Mouse (Mus musculus): ENCODE data around the gene Afdn.
"Not testable (repeated sequence)": the region's sequence is repeated elsewhere in the genome, so short reads cannot be mapped to it uniquely, and the experiment has no call there.

Gene Afdn

GRCm38 (mm10) chr17:13777676-13778075 lies 17.3 kb downstream of the Afdn start:
- DNase-seq (ENCODE audit: low read depth, low spot score), result no peak

GRCm38 (mm10) chr17:13778865-13779264 lies 18.5 kb downstream of the Afdn start:
- DNase-seq (ENCODE audit: low read depth, low spot score), result no peak

- peak; percentile 46 for DNase-seq (ENCODE audit: low read depth, low spot score)
Measured at GRCm38 (mm10) chr17:13781948-13782347, 21.6 kb downstream of the Afdn start.

GRCm38 (mm10) chr17:13783469-13783868 lies 23.1 kb downstream of the Afdn start:
- DNase-seq (ENCODE audit: low read depth, low spot score), result no peak

- not testable (repeated sequence) for DNase-seq (ENCODE audit: low read depth, low spot score)
Measured at GRCm38 (mm10) chr17:13790033-13790432, 29.7 kb downstream of the Afdn start.

GRCm38 (mm10) chr17:13797691-13798090 lies 37.4 kb downstream of the Afdn start:
- DNase-seq (ENCODE audit: low read depth, low spot score), result no peak

- no peak for DNase-seq (ENCODE audit: low read depth, low spot score)
Measured at GRCm38 (mm10) chr17:13802836-13803408, 42.6 kb downstream of the Afdn start.

GRCm38 (mm10) chr17:13806016-13806415 lies 45.7 kb downstream of the Afdn start:
- DNase-seq (ENCODE audit: low read depth, low spot score), result no peak

GRCm38 (mm10) chr17:13817789-13818188 lies 57.5 kb downstream of the Afdn start:
- DNase-seq (ENCODE audit: low read depth, low spot score), result no peak

GRCm38 (mm10) chr17:13819342-13819741 lies 59.0 kb downstream of the Afdn start:
- DNase-seq (ENCODE audit: low read depth, low spot score), result no peak

- DNase-seq (ENCODE audit: low read depth, low spot score), result no peak
Measured at GRCm38 (mm10) chr17:13820676-13821075, 60.3 kb downstream of the Afdn start.

- DNase-seq (ENCODE audit: low read depth, low spot score), result no peak
Measured at GRCm38 (mm10) chr17:13825421-13825820, 65.1 kb downstream of the Afdn start.

- DNase-seq (ENCODE audit: low read depth, low spot score), result no peak
Measured at GRCm38 (mm10) chr17:13830234-13830633, 69.9 kb downstream of the Afdn start.

GRCm38 (mm10) chr17:13830636-13831341 lies 70.5 kb downstream of the Afdn start:
- no peak for DNase-seq (ENCODE audit: low read depth, low spot score)

GRCm38 (mm10) chr17:13835876-13836275 lies 75.5 kb downstream of the Afdn start:
- peak; percentile 62 for DNase-seq (ENCODE audit: low read depth, low spot score)

GRCm38 (mm10) chr17:13850175-13850574 lies 89.8 kb downstream of the Afdn start:
- DNase-seq (ENCODE audit: low read depth, low spot score), result peak; percentile 79

GRCm38 (mm10) chr17:13853883-13854282 lies 93.5 kb downstream of the Afdn start:
- DNase-seq (ENCODE audit: low read depth, low spot score), result not testable (repeated sequence)

GRCm38 (mm10) chr17:13855396-13855795 lies 95.1 kb downstream of the Afdn start:
- DNase-seq (ENCODE audit: low read depth, low spot score), result no peak

- DNase-seq (ENCODE audit: low read depth, low spot score), result no peak
Measured at GRCm38 (mm10) chr17:13856429-13857090, 96.2 kb downstream of the Afdn start.

- DNase-seq (ENCODE audit: low read depth, low spot score), result no peak
Measured at GRCm38 (mm10) chr17:13865340-13865739, 105.0 kb downstream of the Afdn start.

- DNase-seq (ENCODE audit: low read depth, low spot score), result no peak
Measured at GRCm38 (mm10) chr17:13866951-13867351, 106.6 kb downstream of the Afdn start.

- no peak for DNase-seq (ENCODE audit: low read depth, low spot score)
Measured at GRCm38 (mm10) chr17:13867475-13867874, 107.1 kb downstream of the Afdn start.

GRCm38 (mm10) chr17:13870236-13870635 lies 109.9 kb downstream of the Afdn start:
- DNase-seq (ENCODE audit: low read depth, low spot score), result no peak

Measured in A20 (cell line).